Mouse (Mus musculus) mouse trophoblast stem cell (cell line): Measurements from ENCODE around the gene Slc44a1.

Source experiments
- in situ Hi-C, 2 experiments: fragments of 300-500 bp; cut with MseI, MboI; formaldehyde crosslinking; loops; 2 replicates in 1 of 2; 3 replicates in 1 of 2; pipeline ENCODE4 v1.15.1; 2025

Slc44a1 gene

GRCm38 (mm10) chr4:53430522-53430921, 9.7 kb upstream of the Slc44a1 start:
- in situ Hi-C loops = no loop called here

- in situ Hi-C loops = no loop called here
Measured at GRCm38 (mm10) chr4:53431585-53432234, 8.5 kb upstream of the Slc44a1 start.

GRCm38 (mm10) chr4:53437110-53437755, 3.0 kb upstream of the Slc44a1 start:
- in situ Hi-C loops = no loop called here

GRCm38 (mm10) chr4:53438386-53438785, 1.8 kb upstream of the Slc44a1 start:
- in situ Hi-C loops = no loop called here

- in situ Hi-C loops = no loop called here
Measured at GRCm38 (mm10) chr4:53438836-53439480, 1.3 kb upstream of the Slc44a1 start.

- in situ Hi-C loops = no loop called here
Measured at GRCm38 (mm10) chr4:53439636-53440009, 590 bp upstream of the Slc44a1 start.

- in situ Hi-C loops = no loop called here
Measured at GRCm38 (mm10) chr4:53440816-53441571, 781 bp downstream of the Slc44a1 start.

- in situ Hi-C loops = no loop called here
Measured at GRCm38 (mm10) chr4:53441683-53442082, 1.5 kb downstream of the Slc44a1 start.

GRCm38 (mm10) chr4:53446216-53446615, 6.0 kb downstream of the Slc44a1 start:
- in situ Hi-C loops = no loop called here

GRCm38 (mm10) chr4:53447773-53448172, 7.6 kb downstream of the Slc44a1 start:
- in situ Hi-C loops = no loop called here

GRCm38 (mm10) chr4:53450736-53451135, 10.5 kb downstream of the Slc44a1 start:
- in situ Hi-C loops = no loop called here

GRCm38 (mm10) chr4:53451887-53452286, 11.7 kb downstream of the Slc44a1 start:
- in situ Hi-C loops = no loop called here

GRCm38 (mm10) chr4:53452457-53452856, 12.2 kb downstream of the Slc44a1 start:
- in situ Hi-C loops = no loop called here

- in situ Hi-C loops = no loop called here
Measured at GRCm38 (mm10) chr4:53452976-53453889, 13.0 kb downstream of the Slc44a1 start.

- in situ Hi-C loops = no loop called here
Measured at GRCm38 (mm10) chr4:53455885-53456284, 15.7 kb downstream of the Slc44a1 start.

- in situ Hi-C loops = no loop called here
Measured at GRCm38 (mm10) chr4:53456570-53456969, 16.4 kb downstream of the Slc44a1 start.

GRCm38 (mm10) chr4:53458503-53458902, 18.3 kb downstream of the Slc44a1 start:
- in situ Hi-C loops = no loop called here

- in situ Hi-C loops = no loop called here
Measured at GRCm38 (mm10) chr4:53459697-53460096, 19.5 kb downstream of the Slc44a1 start.

- in situ Hi-C loops = no loop called here
Measured at GRCm38 (mm10) chr4:53461026-53461425, 20.8 kb downstream of the Slc44a1 start.

GRCm38 (mm10) chr4:53462069-53462468, 21.9 kb downstream of the Slc44a1 start:
- in situ Hi-C loops = no loop called here
